Mouse (Mus musculus) embryonic fibroblast, embryonic 13.5 days (primary cell): ENCODE results near the gene Prkaa2.

Experiments
- CTCF ChIP-seq: IDR thresholded peaks from 2 replicates; pipeline ENCODE4 v1.5.1; 2011; ENCODE audit warnings: mild to moderate bottlenecking, control low read depth, low read length, moderate library complexity, borderline replicate concordance; ENCODE audit not compliant: insufficient read depth
- POLR2A ChIP-seq: IDR thresholded peaks from 2 replicates; pipeline ENCODE4 v1.6.1; 2011; ENCODE audit warnings: low read depth, mild to moderate bottlenecking, control low read depth, low read length, moderate library complexity

GRCm38 (mm10) chr4:105016006-105016613, 93.6 kb downstream of the Prkaa2 start:
- TF ChIP-seq CTCF (no peak), POLR2A (no peak)
